Mouse (Mus musculus) heart, adult 2 months (tissue): Measurements from ENCODE around the gene Prcc.

ENCODE experiments used
- CTCF ChIP-seq: fragments of 200-600 bp; IDR thresholded peaks from 2 replicates; pipeline ENCODE4 v1.8.1; 2022; ENCODE audit warnings: antibody characterized with exemption, mild to moderate bottlenecking, moderate library complexity
- POLR2A ChIP-seq: fragments of 200-500 bp; IDR thresholded peaks from 2 replicates; pipeline ENCODE4 v1.6.1; 2011; ENCODE audit warnings: mild to moderate bottlenecking, low read depth, low read length, control low read depth; ENCODE audit not compliant: insufficient read depth

- no peak for TF ChIP-seq CTCF
- no peak; the same call in 1 of the 2 replicates for TF ChIP-seq POLR2A
Observed at GRCm38 (mm10) chr3:87906601-87906980, 21.2 kb upstream of the Prcc start.
